Mouse (Mus musculus) G1E-ER4 (cell line): ENCODE measurements around the gene Olfr414. TPM values are rescaled to one million over a fixed set of nuclear protein-coding genes. Genes with fewer than 3 reads are reported as not detected.

ENCODE experiments used
- GATA1 ChIP-seq: IDR thresholded peaks from one replicate; pipeline ENCODE4 v1.8.0; 2012; ENCODE audit warnings: low read length, inconsistent platforms
- polyA plus RNA-seq: library from polyadenylated mRNA; stranded (reverse); fragments of >175 nt; gene quantifications from 2 replicates; pipeline ENCODE4 v1.2.3, GENCODE M21; 2012

Gene Olfr414
- polyA plus RNA-seq: not detected in 2 replicates

- no peak for TF ChIP-seq GATA1
These were observed at the start of gene Olfr414 for GRCm38 (mm10) chr1:174423764-174424163. Olfr414 (plus strand) TSS chr1:174424064.

GRCm38 (mm10) chr1:174390746-174391145 lies 33.1 kb upstream of the Olfr414 start, which contains the start of gene Olfr248:
Olfr248 (plus strand) TSS chr1:174391046.
- no peak for TF ChIP-seq GATA1

- TF ChIP-seq GATA1: no peak
These were observed 905 bp upstream of the Olfr414 start for GRCm38 (mm10) chr1:174422959-174423358.

GRCm38 (mm10) chr1:174426180-174426986 lies 2.5 kb downstream of the Olfr414 start:
- no peak for TF ChIP-seq GATA1

- no peak for TF ChIP-seq GATA1
These were observed 3.5 kb downstream of the Olfr414 start for GRCm38 (mm10) chr1:174427402-174427801.

GRCm38 (mm10) chr1:174428407-174428806 lies 4.5 kb downstream of the Olfr414 start:
- no peak for TF ChIP-seq GATA1

GRCm38 (mm10) chr1:174434121-174434520 lies 10.3 kb downstream of the Olfr414 start:
- no peak for TF ChIP-seq GATA1

- TF ChIP-seq GATA1: no peak
These were observed 17.9 kb downstream of the Olfr414 start, which contains the start of gene Olfr220 for GRCm38 (mm10) chr1:174441782-174442181. Olfr220 (plus strand) TSS chr1:174442082.

- no peak for TF ChIP-seq GATA1
These were observed 31.2 kb downstream of the Olfr414 start for GRCm38 (mm10) chr1:174455100-174455499.

GRCm38 (mm10) chr1:174465385-174465784 lies 41.5 kb downstream of the Olfr414 start:
- no peak for TF ChIP-seq GATA1

GRCm38 (mm10) chr1:174466240-174466639 lies 42.4 kb downstream of the Olfr414 start:
- no peak for TF ChIP-seq GATA1

GRCm38 (mm10) chr1:174469736-174470135 lies 45.9 kb downstream of the Olfr414 start:
- no peak for TF ChIP-seq GATA1

GRCm38 (mm10) chr1:174482567-174482966 lies 58.7 kb downstream of the Olfr414 start:
- no peak for TF ChIP-seq GATA1

Other genes with a start within 250 kb of the Olfr414 start
- gene Olfr419, start 172.0 kb upstream of the Olfr414 start, polyA plus RNA-seq: not detected in 2 replicates
- gene Mptx1, start 93.5 kb upstream of the Olfr414 start, polyA plus RNA-seq: not detected in 2 replicates
- gene Olfr417, start 58.9 kb upstream of the Olfr414 start, polyA plus RNA-seq: not detected in 2 replicates
- not detected in 2 replicates for gene Olfr248, start 33.0 kb upstream of the Olfr414 start, polyA plus RNA-seq
- not detected in 2 replicates for gene Olfr220, start 18.0 kb downstream of the Olfr414 start, polyA plus RNA-seq
- gene Fmn2, start 77.8 kb downstream of the Olfr414 start, polyA plus RNA-seq: not detected in 2 replicates